Mouse (Mus musculus) MEL (cell line): ENCODE measurements around the gene Oas1c. TPM values are rescaled to one million over a fixed set of nuclear protein-coding genes. Genes with fewer than 3 reads are reported as not detected.

Experiments
- DNase-seq: peaks from one replicate; pipeline ENCODE4 v3.0.0; 2011; ENCODE audit warnings: low read depth, low spot score
- H3K27ac ChIP-seq: 2 replicates; pipeline ENCODE4 v1.5.1; 2012; ENCODE audit warnings: low read depth, mild to moderate bottlenecking, control low read depth, low read length, moderate library complexity; ENCODE audit not compliant: control insufficient read depth
- H3K27me3 ChIP-seq, 2 experiments: fragments of 150-350 bp in 1 of 2; sonication (generic) in 1 of 2; 2 replicates each; pipeline ENCODE4 v1.6.1; 2012; ENCODE audit warnings: low read length in 2 of 2, mild to moderate bottlenecking in 2 of 2, improper control_type of control experiment in 1 of 2, moderate library complexity in 1 of 2; ENCODE audit not compliant: insufficient read depth in 2 of 2, control insufficient read depth in 1 of 2
- H3K36me3 ChIP-seq, 2 experiments: 2 replicates each; pipeline ENCODE4 v1.6.1; 2012 to 2014; ENCODE audit warnings: low read length in 2 of 2, improper control_type of control experiment in 1 of 2, inconsistent platforms in 1 of 2, mild to moderate bottlenecking in 1 of 2; ENCODE audit not compliant: insufficient read depth in 2 of 2, control insufficient read depth in 1 of 2
- H3K4me1 ChIP-seq, 2 experiments: fragments of 150-350 bp in 1 of 2; sonication (generic) in 1 of 2; 2 replicates each; pipeline ENCODE4 v1.6.1; 2012; ENCODE audit warnings: low read length in 2 of 2, improper control_type of control experiment in 1 of 2, mild to moderate bottlenecking in 1 of 2; ENCODE audit not compliant: insufficient read depth in 2 of 2, control insufficient read depth in 1 of 2
- H3K4me3 ChIP-seq, 2 experiments: fragments of 150-350 bp in 1 of 2; sonication (generic) in 1 of 2; 2 replicates each; pipeline ENCODE4 v1.5.1; 2012; ENCODE audit warnings: low read depth in 2 of 2, low read length in 2 of 2, mild to moderate bottlenecking in 2 of 2, moderate library complexity in 2 of 2, control low read depth in 1 of 2, improper control_type of control experiment in 1 of 2; ENCODE audit not compliant: control insufficient read depth in 1 of 2, insufficient read depth in 1 of 2
- H3K79me2 ChIP-seq: 2 replicates; pipeline ENCODE4 v1.6.1; 2012; ENCODE audit warnings: mild to moderate bottlenecking, low read length, moderate library complexity; ENCODE audit not compliant: control insufficient read depth, poor library complexity, insufficient read depth
- H3K9ac ChIP-seq: 2 replicates; pipeline ENCODE4 v1.6.1; 2012; ENCODE audit warnings: low read depth, mild to moderate bottlenecking, control low read depth, low read length, moderate library complexity; ENCODE audit not compliant: control insufficient read depth, poor library complexity, severe bottlenecking
- H3K9me3 ChIP-seq: fragments of 150-350 bp; sonication (generic); replicated peaks from 2 replicates; pipeline ENCODE4 v1.6.1; 2012; ENCODE audit warnings: mild to moderate bottlenecking, low read length, improper control_type of control experiment, moderate library complexity; ENCODE audit not compliant: insufficient read depth
- BHLHE40 ChIP-seq: IDR thresholded peaks from 2 replicates; pipeline ENCODE4 v1.6.1; 2012; ENCODE audit warnings: low read depth, mild to moderate bottlenecking, inconsistent platforms, low read length, improper control_type of control experiment, borderline replicate concordance
- CTCF ChIP-seq, 3 experiments: IDR thresholded peaks in 2 of 3; conservative IDR thresholded peaks in 1 of 3; 2 replicates each; pipeline ENCODE4 v1.5.1; 2011 to 2012; ENCODE audit warnings: low read length in 3 of 3, low read depth in 2 of 3, mild to moderate bottlenecking in 2 of 3, improper control_type of control experiment in 1 of 3, inconsistent platforms in 1 of 3, mixed read lengths in 1 of 3, moderate library complexity in 1 of 3; ENCODE audit not compliant: control insufficient read depth in 1 of 3, insufficient read depth in 1 of 3, poor library complexity in 1 of 3, severe bottlenecking in 1 of 3
- ELF1 ChIP-seq: IDR thresholded peaks from 2 replicates; pipeline ENCODE4 v1.6.1; 2014; ENCODE audit warnings: low read depth, mild to moderate bottlenecking, inconsistent platforms, low read length, improper control_type of control experiment, moderate library complexity
- ETS1 ChIP-seq: IDR thresholded peaks from 2 replicates; pipeline ENCODE4 v1.6.1; 2012; ENCODE audit warnings: low read depth, mild to moderate bottlenecking, inconsistent platforms, low read length, improper control_type of control experiment, moderate library complexity
- GATA1 ChIP-seq: IDR thresholded peaks from 2 replicates; pipeline ENCODE4 v1.6.1; 2011; ENCODE audit warnings: low read depth, low read length, improper control_type of control experiment
- HCFC1 ChIP-seq: IDR thresholded peaks from 2 replicates; pipeline ENCODE4 v1.6.1; 2012; ENCODE audit warnings: low read depth, mild to moderate bottlenecking, inconsistent platforms, low read length, improper control_type of control experiment, moderate library complexity
- JUND ChIP-seq: IDR thresholded peaks from 2 replicates; pipeline ENCODE4 v1.6.1; 2011; ENCODE audit warnings: low read depth, mild to moderate bottlenecking, improper control_type of control experiment, low read length
- MAFK ChIP-seq: IDR thresholded peaks from 2 replicates; pipeline ENCODE4 v1.6.1; 2011; ENCODE audit warnings: low read depth, mild to moderate bottlenecking, low read length, improper control_type of control experiment, borderline replicate concordance
- MAX ChIP-seq: IDR thresholded peaks from 2 replicates; pipeline ENCODE4 v1.6.1; 2011; ENCODE audit warnings: low read length, improper control_type of control experiment
- MEF2A ChIP-seq: IDR thresholded peaks from 2 replicates; pipeline ENCODE4 v1.6.1; 2014; ENCODE audit warnings: low read depth, mild to moderate bottlenecking, inconsistent platforms, low read length, improper control_type of control experiment; ENCODE audit not compliant: poor library complexity, insufficient replicate concordance, severe bottlenecking; ENCODE audit errors: extremely low read depth
- MXI1 ChIP-seq: IDR thresholded peaks from 2 replicates; pipeline ENCODE4 v1.6.1; 2011; ENCODE audit warnings: mild to moderate bottlenecking, low read depth, low read length, improper control_type of control experiment
- MYB ChIP-seq: IDR thresholded peaks from 2 replicates; pipeline ENCODE4 v1.6.1; 2011; ENCODE audit warnings: mild to moderate bottlenecking, low read depth, low read length, improper control_type of control experiment
- NRF1 ChIP-seq: IDR thresholded peaks from 2 replicates; pipeline ENCODE4 v1.6.1; 2014; ENCODE audit warnings: low read depth, mild to moderate bottlenecking, inconsistent platforms, low read length, improper control_type of control experiment, moderate library complexity; ENCODE audit not compliant: poor library complexity, insufficient read depth, severe bottlenecking
- POLR2AphosphoS2 ChIP-seq: IDR thresholded peaks from 2 replicates; pipeline ENCODE4 v1.6.1; 2011; ENCODE audit warnings: low read length, improper control_type of control experiment
- POLR2AphosphoS5 ChIP-seq: IDR thresholded peaks from 2 replicates; pipeline ENCODE4 v1.6.1; 2012; ENCODE audit warnings: low read depth, borderline replicate concordance, mild to moderate bottlenecking, inconsistent platforms, low read length, moderate library complexity, mixed read lengths
- RAD21 ChIP-seq: IDR thresholded peaks from 2 replicates; pipeline ENCODE4 v1.6.1; 2011; ENCODE audit warnings: mild to moderate bottlenecking, low read depth, low read length, improper control_type of control experiment
- SIN3A ChIP-seq: IDR thresholded peaks from 2 replicates; pipeline ENCODE4 v1.6.1; 2012; ENCODE audit warnings: low read length, improper control_type of control experiment, inconsistent platforms
- SMC3 ChIP-seq: IDR thresholded peaks from 2 replicates; pipeline ENCODE4 v1.6.1; 2011; ENCODE audit warnings: low read depth, low read length, improper control_type of control experiment
- TAL1 ChIP-seq: IDR thresholded peaks from 2 replicates; pipeline ENCODE4 v1.6.1; 2012; ENCODE audit warnings: mild to moderate bottlenecking, inconsistent platforms, low read length, moderate library complexity, mixed read lengths
- TBP ChIP-seq: IDR thresholded peaks from 2 replicates; pipeline ENCODE4 v1.8.0; 2011; ENCODE audit warnings: low read depth, low read length, improper control_type of control experiment
- TCF12 ChIP-seq: IDR thresholded peaks from 2 replicates; pipeline ENCODE4 v1.6.1; 2014; ENCODE audit warnings: low read depth, mild to moderate bottlenecking, inconsistent platforms, low read length, improper control_type of control experiment, moderate library complexity
- UBTF ChIP-seq: IDR thresholded peaks from 2 replicates; pipeline ENCODE4 v1.6.1; 2012; ENCODE audit warnings: low read depth, mild to moderate bottlenecking, inconsistent platforms, low read length, improper control_type of control experiment, moderate library complexity, borderline replicate concordance; ENCODE audit not compliant: insufficient read depth
- ZC3H11A ChIP-seq: IDR thresholded peaks from 2 replicates; pipeline ENCODE4 v1.6.1; 2012; ENCODE audit warnings: low read depth, mild to moderate bottlenecking, inconsistent platforms, low read length, improper control_type of control experiment
- polyA plus RNA-seq, 2 experiments: library from polyadenylated mRNA; stranded (reverse) in 1 of 2; unstranded in 1 of 2; fragments of >175 nt in 1 of 2; fragments of >200 nt in 1 of 2; gene quantifications; 2 replicates each; pipeline versions ENCODE4 v1.2.1 to v1.2.4; 2012; ENCODE audit warnings: low replicate concordance in 2 of 2, low read depth in 1 of 2; ENCODE audit not compliant: insufficient read length in 2 of 2, insufficient read depth in 1 of 2, missing spikeins in 1 of 2
- total RNA-seq: library from RNA; depleted of rRNA; stranded (reverse); fragments of 300-350 nt; gene quantifications from 2 replicates; pipeline ENCODE4 v1.2.3, GENCODE M21; 2012

The Oas1c gene
- total and polyA plus RNA-seq, 3 experiments: 0.85 to 1.8 TPM; not detected in 1

GRCm38 (mm10) chr5:120813023-120813422 lies 709 bp upstream of the Oas1c start:
- H3K36me3 ChIP-seq: no peaks in the 10 kb centered on the region
- H3K79me2 ChIP-seq: no peaks in the 10 kb centered on the region
- peaks cover 2 to 9% of the 10 kb centered on the region in 2 experiments; a peak in 2 of 4 replicates for H3K4me1 ChIP-seq
- no peaks in the 10 kb centered on the region for H3K9me3 ChIP-seq
- TF ChIP-seq ETS1: no peak
- TF ChIP-seq NRF1: no peak
- TF ChIP-seq MYB: no peak
- TF ChIP-seq JUND: no peak
- no peak for TF ChIP-seq POLR2AphosphoS2
- TF ChIP-seq MEF2A: no peak
- TF ChIP-seq MAFK: no peak
- TF ChIP-seq ELF1: no peak
- no peak for TF ChIP-seq MXI1
- TF ChIP-seq, all 39 proteins: peak for 0
- Histone ChIP-seq H3K27me3 (no peaks in the 10 kb centered on the region), H3K4me3 (peak overlapping the region; percentile 76 to 78), H3K9ac (peak overlapping the region; percentile 66), H3K27ac (no peak overlapping the region)
- DNase-seq: no peak

GRCm38 (mm10) chr5:120809171-120809570 lies 3.1 kb downstream of the Oas1c start:
- H3K27me3 ChIP-seq: no peaks in the 10 kb centered on the region
- TF ChIP-seq GATA1 (no peak), POLR2AphosphoS5 (no peak), BHLHE40 (no peak), MYB (no peak), TBP (no peak), MXI1 (no peak)
- TF ChIP-seq, all 39 proteins: peak for 0
- H3K4me3 ChIP-seq: no peak overlapping the region
- DNase-seq: no peak
- no peak overlapping the region for H3K27ac ChIP-seq
- no peaks in the 10 kb centered on the region for H3K79me2 ChIP-seq
- H3K9ac ChIP-seq: no peak overlapping the region
- peaks cover 2 to 9% of the 10 kb centered on the region in 2 experiments; a peak in 2 of 4 replicates for H3K4me1 ChIP-seq
- H3K36me3 ChIP-seq: no peaks in the 10 kb centered on the region
- H3K9me3 ChIP-seq: no peaks in the 10 kb centered on the region

GRCm38 (mm10) chr5:120806458-120806857 lies 5.9 kb downstream of the Oas1c start:
- H3K79me2 ChIP-seq: no peaks in the 10 kb centered on the region
- no peak overlapping the region for H3K27ac ChIP-seq
- no peaks in the 10 kb centered on the region for H3K27me3 ChIP-seq
- peak; percentile 80 for DNase-seq
- 0 out of 4 replicates have a peak, but pooled peaks cover 0 to under 1% of the 10 kb centered on the region in 2 experiments for H3K4me1 ChIP-seq
- no peak overlapping the region for H3K4me3 ChIP-seq
- H3K9ac ChIP-seq: no peak overlapping the region
- TF ChIP-seq SIN3A: no peak
- no peak for TF ChIP-seq TCF12
- no peak for TF ChIP-seq MAX
- no peak for TF ChIP-seq MXI1
- TF ChIP-seq JUND: no peak
- TF ChIP-seq CTCF (IDR thresholded peaks at IDR 0.05 in 2 of 3, conservative IDR thresholded peaks at IDR 0.05 in 1 of 3; ENCODE audit: control insufficient read depth in 1 of 3, insufficient read depth in 1 of 3, low read depth in 2 of 3, low read length in 3 of 3, poor library complexity in 1 of 3, severe bottlenecking in 1 of 3): peak; percentile 66 to 71 (median 69)
- TF ChIP-seq POLR2AphosphoS5: no peak
- peak; percentile 43 for TF ChIP-seq SMC3
- TF ChIP-seq ZC3H11A: no peak; the same call in 1 of the 2 replicates
- no peak for TF ChIP-seq TAL1
- no peak for TF ChIP-seq ETS1
- TF ChIP-seq NRF1: no peak
- peak; percentile 53 for TF ChIP-seq RAD21
- TF ChIP-seq MEF2A: no peak
- TF ChIP-seq UBTF: no peak
- no peak for TF ChIP-seq POLR2AphosphoS2
- no peak for TF ChIP-seq HCFC1
- no peak for TF ChIP-seq MYB
- H3K9me3 ChIP-seq: no peaks in the 10 kb centered on the region
- no peaks in the 10 kb centered on the region for H3K36me3 ChIP-seq
